Mouse (Mus musculus) bone marrow, adult 2 months (tissue): Measurements from ENCODE around the gene Lrmda.

Source experiments
- CTCF ChIP-seq: fragments of 200-500 bp; IDR thresholded peaks from 2 replicates; pipeline ENCODE4 v1.5.1; 2011; ENCODE audit warnings: low read length, control low read depth; ENCODE audit not compliant: control insufficient read depth, insufficient read depth
- POLR2A ChIP-seq: fragments of 200-500 bp; IDR thresholded peaks from 2 replicates; pipeline ENCODE4 v1.6.1; 2011; ENCODE audit warnings: low read depth, mild to moderate bottlenecking, control low read depth, low read length, borderline replicate concordance; ENCODE audit not compliant: control insufficient read depth

DNA sequence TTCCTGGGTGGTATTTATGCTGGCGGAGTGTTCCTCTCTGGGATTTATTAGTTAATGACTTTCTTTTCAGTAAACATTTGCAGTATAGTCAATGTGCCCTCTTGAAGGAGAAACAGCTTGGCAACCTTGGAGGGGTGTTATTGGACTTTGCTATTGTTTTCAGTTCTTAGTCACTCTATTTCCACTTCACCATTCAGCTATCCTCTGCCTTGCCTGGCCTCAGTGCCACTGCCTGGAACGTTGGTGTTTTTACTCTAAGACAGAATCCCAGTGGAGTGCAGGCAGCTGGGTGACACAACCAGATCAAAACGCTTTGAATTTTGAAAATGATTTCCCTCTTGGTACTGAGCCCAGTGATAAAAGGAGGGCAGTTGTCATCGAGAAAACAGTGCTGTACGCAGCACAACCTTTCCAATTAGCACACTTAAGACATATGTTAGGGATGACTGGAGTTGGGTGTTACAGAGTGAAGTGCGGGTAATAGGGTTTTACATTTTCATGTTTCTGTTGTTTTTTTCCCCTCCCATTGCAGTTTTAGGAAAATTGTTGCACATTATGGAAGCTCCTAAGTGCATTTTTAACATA is 345.4 kb downstream of the Lrmda start:
- TF ChIP-seq CTCF: no peak
- no peak for TF ChIP-seq POLR2A
